Mouse (Mus musculus) CH12.LX (cell line): Measurements from ENCODE around the gene Gxylt1. TPM values are rescaled to one million over a fixed set of nuclear protein-coding genes. Genes with fewer than 3 reads are reported as not detected.

Experiments
- DNase-seq: peaks from one replicate; pipeline ENCODE4 v3.0.0-alpha.2; 2013; ENCODE audit errors: extremely low read depth
- H3K27ac ChIP-seq: 2 replicates; pipeline ENCODE4 v1.5.1; 2012; ENCODE audit warnings: low read depth, mild to moderate bottlenecking, control low read depth, moderate library complexity; ENCODE audit not compliant: insufficient read depth
- H3K27me3 ChIP-seq: replicated peaks from 2 replicates; pipeline ENCODE3; 2012; ENCODE audit warnings: inconsistent platforms
- H3K36me3 ChIP-seq, 2 experiments: replicated peaks in 1 of 2; 2 replicates each; pipeline versions ENCODE3 to v1.6.1; 2012; ENCODE audit warnings: inconsistent platforms in 1 of 2, low read length in 1 of 2, mild to moderate bottlenecking in 1 of 2, mixed read lengths in 1 of 2, moderate library complexity in 1 of 2; ENCODE audit not compliant: control insufficient read depth in 1 of 2, insufficient read depth in 1 of 2
- H3K4me1 ChIP-seq, 2 experiments: 2 replicates each; pipeline ENCODE4 v1.6.1; 2012; ENCODE audit warnings: inconsistent platforms in 1 of 2, moderate library complexity in 1 of 2; ENCODE audit not compliant: insufficient read depth in 2 of 2, control insufficient read depth in 1 of 2
- H3K4me2 ChIP-seq: 2 replicates; pipeline ENCODE4 v1.6.1; 2012; ENCODE audit warnings: low read depth, mild to moderate bottlenecking, control low read depth; ENCODE audit not compliant: poor library complexity, insufficient read depth, severe bottlenecking
- H3K4me3 ChIP-seq, 3 experiments: fragments of 150-350 bp in 1 of 3; sonication (generic) in 1 of 3; replicated peaks in 1 of 3; 2 replicates each; pipeline versions ENCODE3 to v1.5.1; 2011 to 2012; ENCODE audit warnings: low read depth in 2 of 3, low read length in 2 of 3, mild to moderate bottlenecking in 2 of 3, moderate library complexity in 2 of 3, control low read depth in 1 of 3, improper control_type of control experiment in 1 of 3, inconsistent platforms in 1 of 3, mixed read lengths in 1 of 3; ENCODE audit not compliant: poor library complexity in 1 of 3
- H3K79me2 ChIP-seq: replicated peaks from 2 replicates; pipeline ENCODE4 v1.6.1; 2012; ENCODE audit warnings: mild to moderate bottlenecking, moderate library complexity; ENCODE audit not compliant: control insufficient read depth, poor library complexity, insufficient read depth, severe bottlenecking; ENCODE audit errors: extremely low read depth
- H3K9ac ChIP-seq: 2 replicates; pipeline ENCODE4 v1.6.1; 2012; ENCODE audit warnings: low read depth, mild to moderate bottlenecking, control low read depth, moderate library complexity; ENCODE audit not compliant: insufficient read depth
- H3K9me3 ChIP-seq: replicated peaks from 2 replicates; pipeline ENCODE3; 2012; ENCODE audit warnings: low read length, inconsistent platforms, mixed read lengths
- CHD1 ChIP-seq: IDR thresholded peaks from 2 replicates; pipeline ENCODE4 v1.6.1; 2012; ENCODE audit warnings: low read depth, low read length, improper control_type of control experiment, inconsistent platforms
- ETS1 ChIP-seq: conservative IDR thresholded peaks from 2 replicates; pipeline ENCODE4 v1.6.1; 2012; ENCODE audit warnings: low read depth, mild to moderate bottlenecking, inconsistent platforms, low read length, improper control_type of control experiment, moderate library complexity
- IRF4 ChIP-seq: IDR thresholded peaks from 2 replicates; pipeline ENCODE4 v1.6.1; 2014; ENCODE audit warnings: low read depth, mild to moderate bottlenecking, inconsistent platforms, low read length, improper control_type of control experiment
- JUN ChIP-seq: IDR thresholded peaks from 2 replicates; pipeline ENCODE4 v1.6.1; 2011; ENCODE audit warnings: low read depth, mild to moderate bottlenecking, low read length, improper control_type of control experiment, moderate library complexity; ENCODE audit not compliant: insufficient read depth
- KAT2A ChIP-seq: IDR thresholded peaks from 2 replicates; pipeline ENCODE4 v1.6.1; 2012; ENCODE audit warnings: low read length, improper control_type of control experiment, inconsistent platforms; ENCODE audit not compliant: insufficient replicate concordance
- MAX ChIP-seq: IDR thresholded peaks from 2 replicates; pipeline ENCODE4 v1.6.1; 2011; ENCODE audit warnings: low read length, improper control_type of control experiment
- MAZ ChIP-seq: IDR thresholded peaks from 2 replicates; pipeline ENCODE4 v1.6.1; 2012; ENCODE audit warnings: low read depth, mild to moderate bottlenecking, inconsistent platforms, low read length, improper control_type of control experiment, moderate library complexity
- MEF2A ChIP-seq: IDR thresholded peaks from 2 replicates; pipeline ENCODE4 v1.6.1; 2014; ENCODE audit warnings: low read depth, mild to moderate bottlenecking, inconsistent platforms, low read length, improper control_type of control experiment, borderline replicate concordance
- MXI1 ChIP-seq: IDR thresholded peaks from 2 replicates; pipeline ENCODE4 v1.6.1; 2011; ENCODE audit warnings: mild to moderate bottlenecking, low read depth, low read length, improper control_type of control experiment
- MYC ChIP-seq: IDR thresholded peaks from 2 replicates; pipeline ENCODE4 v1.6.1; 2011; ENCODE audit warnings: low read depth, mild to moderate bottlenecking, improper control_type of control experiment, low read length
- NELFE ChIP-seq: IDR thresholded peaks from 2 replicates; pipeline ENCODE4 v1.6.1; 2011; ENCODE audit warnings: low read depth, low read length, improper control_type of control experiment
- PAX5 ChIP-seq: IDR thresholded peaks from 2 replicates; pipeline ENCODE4 v1.6.1; 2012; ENCODE audit warnings: low read length, inconsistent platforms, mixed read lengths
- POLR2A ChIP-seq: IDR thresholded peaks from 2 replicates; pipeline ENCODE4 v1.6.1; 2011; ENCODE audit warnings: low read depth, mild to moderate bottlenecking, improper control_type of control experiment, low read length
- POLR2AphosphoS2 ChIP-seq: IDR thresholded peaks from 2 replicates; pipeline ENCODE4 v1.6.1; 2011; ENCODE audit warnings: low read depth, low read length, improper control_type of control experiment
- RAD21 ChIP-seq: IDR thresholded peaks from 2 replicates; pipeline ENCODE4 v1.6.1; 2011; ENCODE audit warnings: low read depth, mild to moderate bottlenecking, low read length, improper control_type of control experiment, moderate library complexity
- SMC3 ChIP-seq: IDR thresholded peaks from 2 replicates; pipeline ENCODE4 v1.6.1; 2011; ENCODE audit warnings: low read depth, low read length, improper control_type of control experiment
- TBP ChIP-seq: conservative IDR thresholded peaks from 2 replicates; pipeline ENCODE4 v1.6.1; 2011; ENCODE audit warnings: low read depth, low read length, improper control_type of control experiment
- TCF12 ChIP-seq: IDR thresholded peaks from 2 replicates; pipeline ENCODE4 v1.6.1; 2014; ENCODE audit warnings: low read depth, mild to moderate bottlenecking, inconsistent platforms, low read length, improper control_type of control experiment
- ZC3H11A ChIP-seq: IDR thresholded peaks from 2 replicates; pipeline ENCODE4 v1.6.1; 2012; ENCODE audit warnings: low read depth, mild to moderate bottlenecking, inconsistent platforms, low read length, improper control_type of control experiment
- ZKSCAN1 ChIP-seq: IDR thresholded peaks from 2 replicates; pipeline ENCODE4 v1.6.1; 2012; ENCODE audit warnings: low read depth, inconsistent platforms, low read length, improper control_type of control experiment, borderline replicate concordance
- ZNF384 ChIP-seq: IDR thresholded peaks from 2 replicates; pipeline ENCODE4 v1.6.1; 2012; ENCODE audit warnings: low read depth, low read length, improper control_type of control experiment, inconsistent platforms
- dilution Hi-C: fragments of 300-500 bp; cut with MboI; formaldehyde crosslinking; loops from 2 replicates; pipeline ENCODE4 v1.14.3; 2020; ENCODE audit warnings: low sequenced_read_pairs; ENCODE audit not compliant: extremely low pct_unique_long_range_greater_than_20kb, extremely low pct_ligation_motif_present
- in situ Hi-C: fragments of 300-500 bp; cut with MboI; formaldehyde crosslinking; loops from 3 replicates; pipeline ENCODE4 v1.14.3; 2019; ENCODE audit warnings: low sequenced_read_pairs, low pct_ligation_motif_present, low pct_unique_long_range_greater_than_20kb, mixed read lengths
- polyA plus RNA-seq: library from polyadenylated mRNA; unstranded; fragments of >175 nt; gene quantifications from 2 replicates; pipeline ENCODE4 v1.2.1, GENCODE M21; 2012; ENCODE audit warnings: low read depth; ENCODE audit not compliant: insufficient read length
- total RNA-seq, 2 experiments: library from RNA; depleted of rRNA; stranded (reverse); fragments of 300-350 nt in 1 of 2; fragments of >200 nt in 1 of 2; gene quantifications; 2 replicates each; pipeline ENCODE4 v1.2.3; 2012 to 2014

The Gxylt1 gene
- total and polyA plus RNA-seq, 3 experiments = 7.5 to 18.5 (median 9.5) TPM

- peaks cover 1 to 49% of the 10 kb centered on the region in 2 experiments for H3K36me3 ChIP-seq
- dilution Hi-C loops (no loop called here), in situ Hi-C loops (loop anchor here (10.0 kb wide), 1 partner anchor 175 kb away; no protein-coding TSS in a partner anchor)
- peaks cover 27% of the 10 kb centered on the region for H3K79me2 ChIP-seq
- no peaks in the 10 kb centered on the region for H3K27me3 ChIP-seq
- H3K4me1 ChIP-seq = peaks cover 6 to 40% of the 10 kb centered on the region in 2 experiments
- no peak for DNase-seq
- TF ChIP-seq TBP = no peak
- no peak for TF ChIP-seq IRF4
- no peak for TF ChIP-seq POLR2AphosphoS2
- no peak for TF ChIP-seq JUN
- TF ChIP-seq KAT2A = no peak
- TF ChIP-seq TCF12 = no peak
- no peak for TF ChIP-seq ZKSCAN1
- no peak for TF ChIP-seq MAZ
- TF ChIP-seq SMC3 = no peak
- no peak for TF ChIP-seq ETS1
- no peak for TF ChIP-seq CHD1
- no peak for TF ChIP-seq POLR2A
- TF ChIP-seq MEF2A = no peak
- no peak for TF ChIP-seq MXI1
- TF ChIP-seq ZNF384 = no peak
- TF ChIP-seq PAX5 = no peak
- no peak for TF ChIP-seq ZC3H11A
- no peaks in the 10 kb centered on the region for H3K9me3 ChIP-seq
- H3K4me2 ChIP-seq = no peak overlapping the region
- no peak overlapping the region for H3K27ac ChIP-seq
- H3K4me3 ChIP-seq = no peak overlapping the region
- no peak overlapping the region for H3K9ac ChIP-seq
Observed at GRCm38 (mm10) chr15:93269572-93269971, 5.4 kb downstream of the Gxylt1 start.

- no peak for DNase-seq
- peaks cover 13% of the 10 kb centered on the region for H3K79me2 ChIP-seq
- no peaks in the 10 kb centered on the region for H3K9me3 ChIP-seq
- no peak overlapping the region for H3K4me3 ChIP-seq
- no peaks in the 10 kb centered on the region for H3K27me3 ChIP-seq
- peaks cover 4 to 29% of the 10 kb centered on the region in 2 experiments for H3K4me1 ChIP-seq
- no peak overlapping the region for H3K27ac ChIP-seq
- dilution Hi-C loops = no loop called here
- no peak for TF ChIP-seq MYC
- no peak for TF ChIP-seq ZC3H11A
- TF ChIP-seq SMC3 = no peak
- no peak for TF ChIP-seq MAX
- TF ChIP-seq RAD21 = no peak
- no peak for TF ChIP-seq NELFE
- no peak overlapping the region for H3K9ac ChIP-seq
- peaks cover 6 to 60% of the 10 kb centered on the region in 2 experiments for H3K36me3 ChIP-seq
- in situ Hi-C loops = loop anchor here (10.0 kb wide), 1 partner anchor 177 kb away; no protein-coding TSS in a partner anchor
- no peak overlapping the region for H3K4me2 ChIP-seq
Observed at GRCm38 (mm10) chr15:93268001-93268400, 7.0 kb downstream of the Gxylt1 start.
